Mouse (Mus musculus): ENCODE data around the gene Btf3.

Btf3 gene

DNA sequence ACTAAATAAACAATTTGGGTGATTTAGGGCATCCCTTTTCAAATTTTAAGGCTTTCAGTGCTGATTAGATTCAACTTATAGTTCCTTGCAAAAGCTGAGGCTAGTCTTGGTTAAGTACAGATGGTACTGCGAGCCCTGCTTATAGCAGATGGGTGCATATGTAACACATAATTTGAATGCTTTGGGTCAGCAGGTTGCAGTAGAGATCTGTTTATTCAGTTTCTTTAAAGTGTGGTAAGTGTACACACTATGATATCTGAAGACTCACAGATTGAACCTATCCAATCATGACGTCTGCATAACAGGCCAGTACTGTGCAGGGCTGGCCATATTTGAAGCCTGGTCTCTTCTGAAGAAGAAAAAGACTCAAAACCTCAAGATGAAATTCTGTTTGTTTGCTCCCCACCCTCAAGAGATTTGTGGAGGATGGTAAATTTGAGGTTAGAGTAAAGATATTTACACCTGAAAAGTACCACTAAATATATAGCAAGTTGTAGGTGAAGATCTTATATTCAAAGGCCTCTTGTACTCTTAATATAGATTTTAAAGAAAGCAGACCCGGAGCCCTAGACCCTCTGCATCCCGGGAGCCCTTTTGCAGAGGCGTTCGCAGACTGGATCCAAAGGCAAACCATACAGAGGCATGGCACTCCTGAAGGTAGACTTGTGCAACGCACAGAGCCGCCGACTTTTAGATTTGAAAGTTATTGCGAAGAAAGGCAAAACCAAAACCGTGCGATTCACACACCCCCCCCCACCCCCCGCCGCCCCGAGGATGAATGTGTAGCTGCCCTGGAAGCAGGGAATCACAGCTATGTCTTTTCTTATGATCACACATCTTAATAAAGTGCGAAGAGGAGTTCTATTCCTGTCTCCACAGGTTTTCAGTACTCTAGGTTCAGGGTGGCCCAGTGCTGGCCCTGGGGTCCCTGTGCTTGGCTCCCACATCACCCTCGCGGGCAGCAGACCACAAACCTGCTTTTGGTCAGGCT lies 40.9 kb upstream of the Btf3 start:
- TF ChIP-seq NANOG (IDR thresholded peaks at IDR 0.05; ENCODE audit: borderline replicate concordance, low read length) (no peak), POU5F1 (IDR thresholded peaks at IDR 0.05; ENCODE audit: borderline replicate concordance, low read length) (no peak), CTCF (conservative IDR thresholded peaks at IDR 0.05; ENCODE audit: low read length) (no peak)
- H3K27me3 ChIP-seq (ENCODE audit: insufficient read depth, low read length): peaks cover 84% of the 10 kb centered on the region
- no peaks in the 10 kb centered on the region for H3K9me3 ChIP-seq (ENCODE audit: low read length)
- no peaks in the 10 kb centered on the region for H3K36me3 ChIP-seq (ENCODE audit: insufficient read depth, low read length)
- H3K4me1 ChIP-seq (replicated peaks; ENCODE audit: low read depth, low read length): peaks cover 39% of the 10 kb centered on the region
- H3K4me3 ChIP-seq (replicated peaks; ENCODE audit: low read length): peak overlapping the region; percentile 53

- Histone ChIP-seq H3K9me3 (ENCODE audit: low read length) (no peaks in the 10 kb centered on the region), H3K4me3 (replicated peaks; ENCODE audit: low read length) (no peak overlapping the region), H3K4me1 (replicated peaks; ENCODE audit: low read depth, low read length) (peaks cover 39% of the 10 kb centered on the region), H3K36me3 (ENCODE audit: insufficient read depth, low read length) (no peaks in the 10 kb centered on the region), H3K27me3 (ENCODE audit: insufficient read depth, low read length) (peaks cover 84% of the 10 kb centered on the region)
- no peak for TF ChIP-seq POU5F1 (IDR thresholded peaks at IDR 0.05; ENCODE audit: borderline replicate concordance, low read length)
- no peak for TF ChIP-seq NANOG (IDR thresholded peaks at IDR 0.05; ENCODE audit: borderline replicate concordance, low read length)
- no peak for TF ChIP-seq CTCF (conservative IDR thresholded peaks at IDR 0.05; ENCODE audit: low read length)
These were observed 40.2 kb upstream of the Btf3 start for GRCm38 (mm10) chr13:98356973-98357425.

- Histone ChIP-seq H3K4me3 (replicated peaks; ENCODE audit: low read length) (peak overlapping the region; percentile 77), H3K4me1 (replicated peaks; ENCODE audit: low read depth, low read length) (peaks cover 39% of the 10 kb centered on the region), H3K27me3 (ENCODE audit: insufficient read depth, low read length) (peaks cover 87% of the 10 kb centered on the region), H3K9me3 (ENCODE audit: low read length) (no peaks in the 10 kb centered on the region), H3K36me3 (ENCODE audit: insufficient read depth, low read length) (no peaks in the 10 kb centered on the region)
- TF ChIP-seq NANOG (IDR thresholded peaks at IDR 0.05; ENCODE audit: borderline replicate concordance, low read length): no peak
These were observed 39.6 kb upstream of the Btf3 start for GRCm38 (mm10) chr13:98356176-98356972.

- no peak for TF ChIP-seq CTCF (conservative IDR thresholded peaks at IDR 0.05; ENCODE audit: low read length)
- TF ChIP-seq POU5F1 (IDR thresholded peaks at IDR 0.05; ENCODE audit: borderline replicate concordance, low read length): no peak
- no peak for TF ChIP-seq NANOG (IDR thresholded peaks at IDR 0.05; ENCODE audit: borderline replicate concordance, low read length)
- Histone ChIP-seq H3K9me3 (ENCODE audit: low read length) (no peaks in the 10 kb centered on the region), H3K4me3 (replicated peaks; ENCODE audit: low read length) (peak overlapping the region; percentile 77), H3K36me3 (ENCODE audit: insufficient read depth, low read length) (no peaks in the 10 kb centered on the region), H3K4me1 (replicated peaks; ENCODE audit: low read depth, low read length) (peaks cover 39% of the 10 kb centered on the region), H3K27me3 (ENCODE audit: insufficient read depth, low read length) (peaks cover 87% of the 10 kb centered on the region)
These were observed 38.8 kb upstream of the Btf3 start for GRCm38 (mm10) chr13:98355559-98356111.

DNA sequence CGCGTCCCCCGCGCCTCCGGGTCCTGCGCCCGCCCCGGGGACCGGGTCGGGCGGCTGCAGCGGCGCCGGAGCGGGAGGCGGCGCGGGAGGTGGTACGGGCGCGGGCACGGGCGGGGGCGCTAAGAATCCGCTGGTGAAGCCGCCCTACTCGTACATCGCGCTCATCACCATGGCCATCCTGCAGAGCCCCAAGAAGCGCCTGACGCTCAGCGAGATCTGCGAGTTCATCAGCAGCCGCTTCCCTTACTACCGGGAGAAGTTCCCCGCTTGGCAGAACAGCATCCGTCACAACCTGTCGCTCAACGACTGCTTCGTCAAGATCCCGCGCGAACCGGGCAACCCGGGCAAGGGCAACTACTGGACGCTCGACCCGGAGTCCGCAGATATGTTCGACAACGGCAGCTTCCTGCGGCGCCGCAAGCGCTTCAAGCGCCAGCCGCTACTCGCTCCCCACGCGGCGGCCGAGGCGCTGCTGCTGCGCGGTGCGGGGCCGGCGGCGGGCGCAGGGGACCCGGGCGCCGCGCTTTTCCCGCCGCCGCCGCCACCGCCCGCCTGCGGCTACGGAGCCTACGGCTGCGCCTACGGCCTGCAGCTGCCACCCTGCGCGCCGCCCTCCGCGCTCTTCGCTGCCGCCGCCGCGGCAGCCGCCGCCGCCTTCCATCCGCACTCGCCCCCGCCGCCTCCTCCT lies 38.2 kb upstream of the Btf3 start:
- Histone ChIP-seq H3K9me3 (ENCODE audit: low read length) (no peaks in the 10 kb centered on the region), H3K27me3 (ENCODE audit: insufficient read depth, low read length) (peaks cover 87% of the 10 kb centered on the region), H3K36me3 (ENCODE audit: insufficient read depth, low read length) (no peaks in the 10 kb centered on the region), H3K4me1 (replicated peaks; ENCODE audit: low read depth, low read length) (peaks cover 39% of the 10 kb centered on the region), H3K4me3 (replicated peaks; ENCODE audit: low read length) (peak overlapping the region; percentile 77)
- TF ChIP-seq CTCF (conservative IDR thresholded peaks at IDR 0.05; ENCODE audit: low read length): no peak
- no peak for TF ChIP-seq POU5F1 (IDR thresholded peaks at IDR 0.05; ENCODE audit: borderline replicate concordance, low read length)
- no peak for TF ChIP-seq NANOG (IDR thresholded peaks at IDR 0.05; ENCODE audit: borderline replicate concordance, low read length)

GRCm38 (mm10) chr13:98354090-98354801 lies 37.4 kb upstream of the Btf3 start, which contains the start of gene Foxd1:
Gene Foxd1, plus strand, starts transcription at chr13:98354242.
- peaks cover 88% of the 10 kb centered on the region for H3K27me3 ChIP-seq (ENCODE audit: insufficient read depth, low read length)
- H3K4me3 ChIP-seq (replicated peaks; ENCODE audit: low read length): peak within 1 kb of the TSS; percentile 77
- H3K4me1 ChIP-seq (replicated peaks; ENCODE audit: low read depth, low read length): peaks cover 32% of the 10 kb centered on the region
- no peaks in the 10 kb centered on the region for H3K9me3 ChIP-seq (ENCODE audit: low read length)
- no peak for TF ChIP-seq POU5F1 (IDR thresholded peaks at IDR 0.05; ENCODE audit: borderline replicate concordance, low read length)
- no peak for TF ChIP-seq NANOG (IDR thresholded peaks at IDR 0.05; ENCODE audit: borderline replicate concordance, low read length)
- TF ChIP-seq CTCF (conservative IDR thresholded peaks at IDR 0.05; ENCODE audit: low read length): no peak
- H3K36me3 ChIP-seq (ENCODE audit: insufficient read depth, low read length): no peaks in the 10 kb centered on the region

DNA sequence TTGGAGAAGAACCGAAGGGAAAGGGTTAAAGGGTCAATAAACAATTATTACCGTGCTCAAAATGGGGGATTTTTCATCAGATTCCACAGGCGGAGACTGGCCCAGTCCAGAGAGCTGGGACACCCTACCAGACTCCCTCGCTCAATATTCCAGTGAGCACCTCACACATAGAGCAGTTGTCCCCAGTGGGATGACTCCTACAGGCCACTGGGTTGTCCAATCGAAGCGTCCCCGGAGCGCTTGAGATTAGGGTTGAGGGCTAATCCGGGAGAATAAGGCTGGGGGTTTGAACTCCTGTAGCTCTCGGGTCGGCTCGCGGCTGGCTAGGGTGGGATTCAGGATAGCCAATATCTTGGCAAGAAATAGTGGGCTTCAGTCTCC lies 36.9 kb upstream of the Btf3 start:
- no peak for TF ChIP-seq POU5F1 (IDR thresholded peaks at IDR 0.05; ENCODE audit: borderline replicate concordance, low read length)
- TF ChIP-seq NANOG (IDR thresholded peaks at IDR 0.05; ENCODE audit: borderline replicate concordance, low read length): no peak
- no peak for TF ChIP-seq CTCF (conservative IDR thresholded peaks at IDR 0.05; ENCODE audit: low read length)
- peaks cover 85% of the 10 kb centered on the region for H3K27me3 ChIP-seq (ENCODE audit: insufficient read depth, low read length)
- peak overlapping the region; percentile 77 for H3K4me3 ChIP-seq (replicated peaks; ENCODE audit: low read length)
- peaks cover 27% of the 10 kb centered on the region for H3K4me1 ChIP-seq (replicated peaks; ENCODE audit: low read depth, low read length)
- no peaks in the 10 kb centered on the region for H3K36me3 ChIP-seq (ENCODE audit: insufficient read depth, low read length)
- no peaks in the 10 kb centered on the region for H3K9me3 ChIP-seq (ENCODE audit: low read length)

Data from E14TG2a.4 (cell line).